Mouse (Mus musculus): ENCODE results near the gene Ccdc33.

DNA sequence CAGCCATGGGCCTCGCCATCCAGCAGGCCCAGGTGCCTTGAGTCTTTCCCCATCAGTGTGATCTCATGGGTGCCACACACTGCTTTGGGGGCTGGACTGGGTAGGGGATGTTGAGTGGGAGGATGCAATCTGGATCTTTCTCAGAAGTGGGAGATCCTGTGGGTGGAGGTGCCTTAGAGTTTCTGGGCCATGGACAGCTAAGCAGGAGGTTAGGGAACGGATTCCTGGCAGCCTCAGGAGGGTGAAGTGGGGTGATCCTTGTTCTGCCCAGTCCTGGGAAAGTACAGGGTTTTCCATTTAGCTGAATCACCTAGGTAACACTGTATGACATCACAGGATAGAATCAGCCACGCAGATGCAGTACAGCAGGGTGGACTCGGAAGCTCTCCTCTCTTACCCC, 16.6 kb downstream of the Ccdc33 start:
- TF ChIP-seq TCF12 (IDR thresholded peaks at IDR 0.05; ENCODE audit: low read depth, low read length), result no peak
- no peak for TF ChIP-seq CTCF (conservative IDR thresholded peaks at IDR 0.05 in 1 of 2, IDR thresholded peaks at IDR 0.05 in 1 of 2; ENCODE audit: low read depth in 2 of 2, low read length in 2 of 2)
- no peak for TF ChIP-seq KAT2A (IDR thresholded peaks at IDR 0.05; ENCODE audit: insufficient replicate concordance, low read length)
- no peak for TF ChIP-seq POLR2A (IDR thresholded peaks at IDR 0.05; ENCODE audit: low read depth, low read length)
- TF ChIP-seq SMC3 (IDR thresholded peaks at IDR 0.05; ENCODE audit: low read depth, low read length), result no peak
- TF ChIP-seq ZMIZ1 (IDR thresholded peaks at IDR 0.05; ENCODE audit: low read depth, low read length), result no peak
- no peak for TF ChIP-seq RAD21 (IDR thresholded peaks at IDR 0.05; ENCODE audit: low read depth, low read length)
- no peak for TF ChIP-seq JUN (IDR thresholded peaks at IDR 0.05; ENCODE audit: insufficient read depth, low read depth, low read length)
- no peak for TF ChIP-seq ZNF384 (IDR thresholded peaks at IDR 0.05; ENCODE audit: low read depth, low read length)
- no peak for TF ChIP-seq HCFC1 (IDR thresholded peaks at IDR 0.05; ENCODE audit: low read depth, low read length)
- TF ChIP-seq EP300 (IDR thresholded peaks at IDR 0.05; ENCODE audit: low read length), result no peak

All from CH12.LX (cell line).